Mouse (Mus musculus): ENCODE measurements at regions not wholly inside any gene's neighbourhood (a gene's known extent, or its start where the extent isn't known, plus 50 kb on each side); places are given as distances from the start of the nearest gene placed in this dataset.

DNA sequence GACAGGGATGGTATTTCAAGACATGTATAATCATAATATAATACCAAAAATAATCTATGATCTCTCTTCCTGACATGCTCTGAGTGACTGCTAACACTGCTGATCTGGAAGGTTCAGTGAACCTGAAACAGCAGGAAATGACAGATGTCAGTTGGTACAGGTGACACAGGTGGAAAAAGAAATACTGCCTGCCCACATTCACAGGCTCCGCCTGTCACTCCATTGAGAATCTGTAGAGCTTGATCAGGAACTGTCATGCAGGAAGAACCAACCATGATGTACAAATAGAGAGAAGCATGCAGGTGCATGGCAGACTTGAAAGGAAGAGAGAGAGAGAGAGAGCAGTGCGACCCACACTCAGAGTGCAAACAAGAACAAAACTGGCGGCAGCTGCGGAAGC is 232.8 kb upstream of the Trib2 start:
- TF ChIP-seq CTCF (IDR thresholded peaks at IDR 0.05; ENCODE audit: low read depth) (no peak), EP300 (IDR thresholded peaks at IDR 0.05; ENCODE audit: low read depth) (no peak)
